Mouse (Mus musculus) lung, postnatal 36 days (tissue): ENCODE measurements at regions not wholly inside any gene's neighbourhood (a gene's known extent, or its start where the extent isn't known, plus 50 kb on each side); places are given as distances from the start of the nearest gene placed in this dataset.

Source experiments
- DNase-seq: peaks from one replicate; pipeline ENCODE4 v3.0.0; 2022; ENCODE audit warnings: mixed read lengths

DNA sequence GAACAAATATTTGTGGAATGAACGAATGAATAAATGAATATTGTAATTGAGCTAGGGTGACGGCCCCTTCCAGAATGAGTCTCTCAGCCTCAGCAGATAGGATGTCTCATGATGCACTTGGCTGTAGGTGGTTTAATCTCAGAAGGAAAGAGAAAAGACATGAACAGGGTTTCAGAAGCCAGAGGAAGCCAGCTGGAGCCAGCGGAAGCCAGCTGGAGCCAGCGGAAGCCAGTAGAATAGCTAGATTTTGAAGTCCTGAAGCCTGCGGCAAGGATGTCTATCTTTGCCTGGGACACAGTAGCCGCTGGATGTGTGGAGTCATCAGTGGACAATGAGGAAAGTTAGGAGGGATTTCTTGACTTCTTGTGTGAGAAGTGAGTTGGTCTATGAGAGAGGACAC lies 188.3 kb upstream of the Ppp2r3a start:
- peak; percentile 9 for DNase-seq

DNA sequence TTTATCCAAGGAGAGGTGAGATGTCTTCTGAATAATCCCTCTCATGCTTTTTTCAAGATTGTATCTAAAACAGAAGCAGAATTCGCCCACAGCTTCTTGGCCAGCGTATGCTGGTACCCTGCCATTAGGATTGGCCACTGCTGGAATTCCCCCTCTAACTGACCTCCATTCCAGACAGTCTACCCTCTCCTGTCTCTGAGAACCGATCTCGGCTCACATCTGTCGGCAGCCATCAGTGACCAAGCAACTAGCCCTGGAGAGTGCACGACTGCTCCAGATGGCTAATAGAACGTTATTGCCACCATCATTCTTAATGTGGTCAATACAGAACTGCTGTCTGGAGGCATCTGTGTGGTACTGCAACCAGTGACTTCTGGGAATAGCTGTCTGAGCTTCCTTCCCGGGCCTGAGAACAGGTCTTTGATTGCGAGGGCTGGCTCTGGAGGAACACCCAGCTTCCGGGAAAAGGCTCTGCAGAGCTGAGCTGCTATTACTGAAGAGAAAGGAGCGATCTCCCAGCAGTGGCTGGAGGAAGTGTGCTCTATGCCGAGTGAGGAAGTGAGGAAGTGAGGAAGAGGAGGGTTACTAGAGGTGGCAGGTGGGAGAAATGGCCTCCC lies 187.1 kb upstream of the Ppp2r3a start:
- no peak for DNase-seq

DNA sequence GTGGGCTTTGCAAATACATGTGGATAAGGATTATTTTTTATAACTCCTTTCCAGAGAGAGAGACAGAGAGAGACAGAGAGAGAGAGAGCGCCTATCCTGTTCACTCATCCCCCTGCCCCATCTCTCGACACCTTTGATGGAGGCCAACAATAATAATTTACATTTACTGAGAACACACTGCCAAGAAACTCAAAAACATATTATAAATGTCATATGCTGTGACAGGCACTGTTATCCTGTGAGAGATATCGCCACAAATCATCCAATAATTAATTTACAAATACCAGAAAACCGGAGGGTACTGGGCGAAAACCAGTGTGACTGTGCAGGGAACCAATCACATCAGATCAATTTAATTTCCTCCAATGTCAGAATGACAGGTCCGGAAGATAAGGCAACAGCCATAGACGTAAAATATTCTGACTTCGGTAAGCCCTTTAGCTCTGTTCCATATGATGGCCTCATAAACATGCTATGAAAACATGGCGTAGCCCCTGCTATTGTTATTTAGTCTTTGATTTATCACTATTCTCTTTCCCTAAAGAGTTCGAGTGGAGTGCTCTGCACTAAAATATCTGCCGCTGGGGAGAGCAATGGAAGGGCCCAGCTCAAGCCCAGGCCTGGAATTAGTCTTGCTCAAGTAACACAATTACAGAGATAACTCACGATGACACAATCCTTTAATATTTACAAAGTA lies 173.5 kb upstream of the Ppp2r3a start:
- DNase-seq = no peak

DNA sequence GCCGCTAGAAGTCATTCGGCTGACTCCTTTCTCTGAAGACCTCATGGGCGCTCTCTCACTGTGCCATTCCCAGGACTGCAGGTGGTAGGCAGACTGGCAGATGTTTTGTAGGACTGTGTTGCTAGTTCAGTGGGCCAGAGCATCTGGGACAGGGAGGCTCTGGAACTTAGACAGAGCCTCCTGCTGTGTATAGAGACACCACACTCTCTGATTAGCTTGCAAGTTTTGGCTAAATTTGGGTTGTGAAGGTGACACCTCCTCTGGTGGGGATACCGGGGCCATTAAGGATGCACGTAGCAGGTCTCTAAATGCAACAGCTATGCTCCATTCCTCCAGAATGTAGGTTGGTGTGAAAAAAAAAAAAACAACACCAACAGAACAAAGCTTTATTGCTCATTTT lies 171.4 kb upstream of the Ppp2r3a start:
- no peak for DNase-seq

DNA sequence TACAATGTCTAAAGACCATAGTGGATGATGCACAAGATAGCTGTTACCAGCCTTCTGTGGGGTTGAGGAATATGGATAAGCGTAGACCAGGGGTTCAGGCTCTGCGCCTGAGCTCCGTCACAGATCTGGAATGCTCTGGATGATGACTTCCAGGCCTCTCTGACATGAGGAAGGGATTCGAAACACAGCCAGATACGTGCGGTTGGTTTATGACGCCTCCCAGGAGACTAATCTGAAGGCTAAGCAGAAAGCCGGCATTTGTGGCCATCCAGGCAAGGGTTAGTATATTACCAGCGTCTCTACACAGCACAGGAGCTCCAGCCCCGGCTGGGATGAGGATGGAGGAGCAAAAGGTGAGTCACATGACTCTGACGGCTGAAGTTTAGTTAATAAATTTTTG lies 170.4 kb upstream of the Ppp2r3a start:
- no peak for DNase-seq

DNA sequence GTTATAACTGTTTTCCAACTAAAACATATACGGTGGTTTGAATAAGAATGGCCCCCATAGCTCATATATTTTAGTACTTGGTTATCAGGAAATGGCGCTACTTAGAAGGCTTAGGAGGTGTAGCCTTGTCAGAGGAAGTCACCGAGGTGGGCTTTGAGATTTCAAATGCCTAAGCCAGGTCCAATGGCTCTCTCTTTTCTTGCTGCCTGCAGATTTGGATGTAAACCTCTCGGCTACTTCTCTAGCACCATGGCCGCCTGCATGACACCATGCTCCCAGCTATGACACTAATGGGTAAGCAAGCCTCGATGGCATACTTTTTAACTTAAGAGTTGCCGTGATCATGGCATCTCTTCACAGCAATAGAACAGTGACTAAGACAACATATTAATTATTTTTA lies 169.5 kb upstream of the Ppp2r3a start:
- no peak for DNase-seq

DNA sequence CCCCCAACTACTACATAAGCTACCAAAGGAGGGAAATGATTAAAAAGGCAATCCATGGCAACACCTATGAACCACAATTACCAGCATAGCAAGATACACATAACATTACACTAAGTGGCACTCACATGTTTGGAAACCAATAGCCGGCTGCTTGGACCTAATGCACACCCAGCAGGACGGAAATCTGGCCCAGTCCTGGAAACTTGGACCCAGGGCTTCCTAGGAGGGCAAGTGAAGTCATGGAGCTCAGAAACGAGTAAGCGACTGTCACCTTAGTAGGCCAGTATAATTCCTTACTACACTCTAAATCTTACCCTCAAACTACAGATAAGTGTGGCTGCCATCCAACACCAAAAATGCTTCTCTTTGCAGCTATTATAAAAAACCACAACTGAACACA lies 168.6 kb upstream of the Ppp2r3a start:
- no peak for DNase-seq

DNA sequence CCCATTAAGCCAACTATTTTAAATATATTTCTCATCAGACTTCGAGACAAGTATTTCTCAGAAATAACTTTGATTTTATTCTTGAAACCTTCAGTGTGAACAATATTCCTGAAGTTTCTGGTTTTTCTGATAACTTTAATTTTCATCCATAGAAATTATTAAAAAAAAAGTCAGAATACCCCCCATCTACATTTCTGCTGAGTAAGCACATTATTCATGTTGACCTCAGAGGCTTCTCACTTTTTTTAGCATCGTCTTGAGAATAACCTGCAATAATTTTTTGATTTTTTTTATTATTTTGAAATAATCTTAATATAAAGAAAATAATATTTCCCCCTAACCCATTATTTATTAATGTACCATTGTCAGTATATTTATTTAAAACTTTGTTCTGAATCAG lies 166.1 kb upstream of the Ppp2r3a start:
- no peak for DNase-seq

DNA sequence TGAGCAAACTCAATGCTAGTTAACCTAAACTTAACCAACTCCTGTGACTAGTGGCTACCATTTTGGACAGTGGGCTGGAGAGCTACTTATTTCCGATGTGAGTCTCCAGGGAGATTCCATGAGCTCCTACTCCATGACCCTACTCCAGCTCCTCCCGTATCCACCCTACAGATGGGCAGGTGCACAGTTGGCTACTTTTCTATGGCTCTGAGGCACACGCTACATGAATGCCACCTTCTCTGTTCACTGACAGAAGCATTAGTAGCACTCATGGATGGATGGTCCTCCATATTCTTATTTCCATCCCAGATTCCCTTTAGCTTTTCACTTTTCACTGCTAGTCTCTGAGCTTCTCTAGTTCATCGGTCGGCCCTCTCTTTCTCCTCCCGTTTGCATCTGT lies 164.7 kb upstream of the Ppp2r3a start:
- no peak for DNase-seq

DNA sequence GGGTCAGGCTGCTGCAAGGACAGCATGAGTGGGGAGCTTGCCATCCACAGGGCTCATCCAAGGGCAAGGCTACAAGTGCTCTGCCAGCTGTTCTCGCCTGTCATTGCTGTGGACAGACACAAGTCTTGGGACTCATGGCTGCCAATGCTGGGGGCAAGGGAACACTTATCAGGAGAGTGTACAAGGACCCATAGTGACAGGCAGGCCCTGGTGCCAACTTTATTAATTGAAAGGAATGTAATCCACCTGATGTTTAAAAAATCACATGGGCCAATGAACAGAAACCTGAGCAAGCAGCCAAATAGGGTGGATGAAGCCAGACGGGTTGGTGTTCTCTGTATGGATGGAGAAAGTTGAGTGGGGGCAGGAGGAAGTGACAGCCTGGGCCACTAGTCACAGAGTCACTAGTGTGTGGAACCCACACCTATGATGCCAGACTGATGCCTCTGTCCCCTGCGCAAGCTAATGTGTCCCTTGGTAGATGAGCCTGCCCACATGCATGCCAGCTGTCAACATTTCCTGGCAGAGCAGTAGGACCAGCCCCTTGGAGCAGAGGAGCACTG lies 161.6 kb upstream of the Ppp2r3a start:
- DNase-seq = no peak

DNA sequence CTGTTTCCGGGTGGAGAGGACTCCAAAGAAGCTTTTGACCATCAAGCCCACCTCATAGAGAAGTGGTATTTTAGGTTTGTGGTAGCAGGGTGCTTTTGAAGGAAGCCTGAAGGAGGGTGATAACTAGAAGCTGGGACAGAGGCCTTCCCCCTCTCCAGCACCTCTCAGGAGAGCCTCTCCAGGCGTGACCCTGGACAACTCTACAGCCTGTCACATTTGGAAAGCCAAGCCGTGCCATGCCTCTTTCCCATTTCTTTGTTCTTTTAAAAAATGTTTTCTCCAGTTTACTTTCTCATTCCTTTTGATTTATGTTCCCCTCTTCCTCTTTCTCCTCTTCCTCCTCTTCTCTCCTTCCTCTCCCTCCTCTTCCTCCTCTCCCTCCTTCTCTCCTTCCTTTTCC lies 160.4 kb upstream of the Ppp2r3a start:
- no peak for DNase-seq

DNA sequence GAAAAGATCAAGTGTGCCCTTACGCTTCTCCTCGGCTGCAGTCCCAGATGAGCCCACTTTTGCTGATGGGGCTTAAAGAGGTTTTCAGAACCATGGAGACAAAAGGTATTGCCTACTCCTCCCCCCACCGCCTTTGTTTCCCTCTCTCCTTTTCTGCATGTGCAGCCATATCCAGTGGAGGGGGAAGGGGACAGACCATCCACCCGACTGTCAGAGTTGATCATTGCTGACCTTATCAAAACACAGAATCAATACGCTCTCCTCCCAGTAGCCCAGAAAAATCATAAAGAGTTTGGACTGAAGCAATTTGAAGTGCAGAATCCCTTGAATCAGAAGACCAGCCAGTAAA lies 159.9 kb upstream of the Ppp2r3a start:
- no peak for DNase-seq

DNA sequence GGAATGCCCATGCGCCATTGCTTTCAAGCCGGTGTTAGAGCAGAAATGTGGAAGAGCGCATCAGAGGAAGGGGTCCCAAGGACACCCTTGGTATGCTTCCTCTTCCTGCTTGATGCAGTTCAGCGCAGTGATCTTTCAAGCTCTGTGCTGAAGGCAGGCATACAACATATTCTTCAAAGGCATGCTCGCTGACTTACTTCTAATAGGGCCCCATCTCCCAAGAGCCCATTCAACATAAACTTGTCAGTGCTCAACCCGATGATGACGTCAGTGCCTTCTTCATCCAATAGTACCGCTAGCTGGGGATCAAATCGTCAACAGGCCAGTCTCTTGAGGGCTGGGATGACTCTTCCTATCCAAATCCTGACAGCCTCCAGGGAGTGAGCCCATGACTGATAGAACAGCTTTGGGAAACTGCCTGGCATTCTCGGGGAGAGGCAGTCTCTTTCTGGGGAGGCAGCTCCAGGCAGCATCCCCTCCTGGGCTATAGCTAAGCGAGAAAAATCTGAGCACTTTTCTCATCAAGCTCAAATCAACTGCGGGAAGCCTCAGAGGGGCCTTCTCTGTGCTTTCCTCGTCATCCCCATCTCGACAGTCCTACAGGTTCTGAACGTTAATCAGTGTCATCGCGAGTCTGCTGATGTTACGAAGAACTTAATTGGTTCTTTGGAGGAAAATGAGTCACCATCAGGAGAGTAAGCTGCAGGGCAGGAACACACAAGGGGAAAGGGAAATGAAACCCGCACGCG lies 159.4 kb upstream of the Ppp2r3a start:
- no peak for DNase-seq

DNA sequence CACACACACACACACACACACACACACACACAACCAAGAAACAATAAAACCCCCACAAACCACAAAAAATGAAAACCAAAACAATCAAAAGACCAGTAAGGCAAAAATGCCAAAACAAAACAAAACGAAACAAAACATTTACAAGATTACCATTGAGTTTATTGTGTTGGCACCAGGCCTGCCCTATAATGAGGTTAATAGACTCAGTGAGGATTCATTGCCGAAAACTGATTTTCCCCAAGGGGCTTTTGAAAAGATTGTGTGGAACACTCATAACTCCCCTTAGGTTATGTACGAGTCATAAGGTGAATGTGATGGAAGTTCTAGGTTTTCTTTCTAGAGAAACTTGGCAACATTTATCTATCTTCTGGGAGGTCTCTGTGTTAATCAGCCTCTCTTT lies 158.8 kb upstream of the Ppp2r3a start:
- no peak for DNase-seq

DNA sequence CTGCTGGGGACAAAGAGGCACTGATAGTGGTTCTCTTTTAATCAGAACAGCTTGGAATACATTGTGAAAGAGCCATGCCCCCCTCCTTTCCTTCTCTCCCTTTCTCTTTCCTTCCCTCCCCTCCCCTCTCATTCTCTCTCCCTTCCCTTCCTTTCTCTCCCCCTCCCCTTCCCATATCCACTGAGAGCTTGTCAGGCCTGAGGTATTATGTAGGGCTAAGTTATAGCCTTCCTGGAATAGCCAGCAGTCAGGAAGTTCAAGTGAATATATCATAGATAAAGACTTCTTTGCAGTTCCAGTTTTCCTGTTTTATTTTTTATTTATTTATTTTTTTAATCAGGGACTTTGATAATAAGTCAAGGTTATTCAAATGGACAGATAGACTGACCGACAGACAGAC lies 156.5 kb upstream of the Ppp2r3a start:
- no peak for DNase-seq

DNA sequence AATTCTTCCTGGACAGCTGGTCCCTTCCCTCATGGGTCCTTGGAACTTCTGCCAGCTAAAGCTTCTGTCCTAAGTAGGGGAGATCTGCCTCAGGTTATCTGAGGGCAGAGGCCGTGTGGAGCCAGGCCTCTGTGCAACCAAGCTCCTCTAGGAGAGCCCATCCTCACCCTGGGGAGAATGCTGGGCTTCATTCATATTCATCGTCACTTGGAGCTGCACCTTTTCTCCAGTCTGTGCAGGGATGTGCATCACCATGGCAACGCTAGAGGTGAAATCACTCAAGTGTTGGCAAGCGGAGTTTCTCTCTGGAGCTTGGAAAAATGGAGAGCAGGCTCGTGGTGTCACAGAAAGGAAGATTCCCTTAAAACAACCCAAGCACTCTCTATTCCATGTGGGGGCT lies 155.5 kb upstream of the Ppp2r3a start:
- DNase-seq = no peak

DNA sequence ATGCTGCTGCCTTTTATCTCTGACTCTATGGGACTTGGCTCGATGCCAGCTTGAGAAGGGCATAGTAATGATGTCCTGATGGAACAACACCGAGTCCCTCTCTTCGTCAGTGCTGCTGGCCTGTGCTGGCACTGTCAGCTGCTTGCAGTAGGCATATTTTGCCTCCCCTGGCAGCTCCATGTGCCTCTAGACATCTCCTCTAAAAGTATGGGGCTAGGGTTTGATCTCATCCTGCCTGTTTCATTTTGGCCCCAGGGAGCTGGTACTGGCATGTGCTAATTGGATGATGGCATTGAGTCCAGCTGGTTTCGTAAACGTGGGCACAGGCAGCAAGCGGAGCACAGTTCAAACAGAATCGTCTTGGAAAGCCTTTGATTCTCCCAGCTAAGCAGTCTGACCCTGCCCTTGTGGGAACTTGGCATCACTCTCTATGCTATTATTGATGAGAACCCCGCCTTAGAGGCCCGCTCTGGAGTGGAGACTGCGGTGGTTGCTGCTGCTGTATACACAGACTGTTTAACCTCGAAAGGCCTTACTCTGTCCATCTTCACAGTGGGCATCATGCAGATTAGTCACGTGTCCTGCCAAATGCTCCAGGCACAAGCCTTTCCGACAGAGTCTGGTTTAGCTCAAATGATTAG lies 153.0 kb upstream of the Ppp2r3a start:
- DNase-seq = no peak

DNA sequence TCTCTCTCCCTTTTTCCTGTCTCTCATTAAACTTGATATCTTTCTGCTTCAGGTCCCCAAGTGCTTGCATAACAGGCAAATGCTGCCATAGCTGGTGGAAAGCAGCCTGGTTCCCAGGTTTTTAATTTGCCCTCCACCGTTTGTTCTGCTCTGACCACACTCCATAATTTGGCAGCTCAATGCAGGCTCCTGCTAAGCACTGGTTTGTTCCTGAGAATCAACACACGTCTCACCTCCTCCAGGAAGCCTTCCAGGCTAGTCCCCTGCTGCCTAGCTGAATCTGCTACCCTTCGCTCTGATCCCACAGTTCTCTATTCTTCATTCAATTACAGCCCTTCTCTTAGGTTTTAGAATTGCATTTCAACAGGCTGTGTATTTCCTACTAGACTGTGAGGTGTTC lies 152.4 kb upstream of the Ppp2r3a start:
- DNase-seq = no peak

DNA sequence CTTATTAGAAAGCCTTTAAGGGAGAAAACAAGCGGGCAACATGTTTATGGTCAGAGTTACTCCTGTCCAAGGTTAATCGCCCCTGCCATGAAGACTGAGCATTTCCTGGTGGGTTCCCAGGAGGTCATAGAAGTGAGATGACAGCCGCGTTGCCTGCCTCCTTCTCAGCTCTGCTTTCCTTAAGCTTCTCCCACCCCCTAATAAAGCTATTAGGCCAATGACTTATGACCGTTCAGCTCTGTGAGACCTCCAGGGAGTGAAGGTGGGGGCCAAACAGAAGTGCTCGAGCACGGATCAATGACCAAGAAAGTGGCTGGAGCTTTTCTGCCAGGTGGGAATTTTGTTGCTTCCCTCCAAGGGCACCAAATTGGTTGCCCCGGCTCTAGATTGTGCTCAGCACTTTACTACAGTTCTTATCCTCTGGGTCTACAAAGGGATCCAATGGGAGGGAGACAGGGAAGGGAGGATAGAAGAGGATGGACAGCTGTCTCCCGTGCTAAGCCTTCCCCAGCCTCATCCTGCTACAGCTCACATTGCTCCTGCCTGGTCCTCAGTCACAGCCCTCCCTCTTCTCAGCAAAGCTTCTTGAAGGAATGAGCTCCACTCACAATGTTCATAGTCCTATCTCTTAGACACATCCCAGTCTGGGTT lies 151.1 kb upstream of the Ppp2r3a start:
- DNase-seq = no peak

DNA sequence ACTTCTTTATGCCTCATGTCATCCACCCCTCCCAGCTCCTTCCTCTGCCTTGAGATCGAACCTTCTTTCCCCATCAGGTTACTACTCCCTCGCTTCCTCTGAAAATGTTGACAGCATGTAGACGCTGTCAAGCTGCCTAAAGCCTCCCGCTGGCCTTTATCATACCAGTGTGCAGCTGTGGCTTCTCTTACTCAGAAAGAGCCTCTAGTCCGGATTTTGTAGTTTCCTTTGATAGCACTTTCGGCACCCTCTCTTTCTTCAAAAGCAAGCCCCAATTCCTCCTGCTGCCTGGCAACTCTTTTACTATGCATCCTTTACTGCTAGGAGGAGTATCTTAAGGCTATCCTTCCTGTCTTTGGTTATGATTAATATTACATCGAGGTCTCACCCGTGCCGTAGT lies 149.8 kb upstream of the Ppp2r3a start:
- no peak for DNase-seq

DNA sequence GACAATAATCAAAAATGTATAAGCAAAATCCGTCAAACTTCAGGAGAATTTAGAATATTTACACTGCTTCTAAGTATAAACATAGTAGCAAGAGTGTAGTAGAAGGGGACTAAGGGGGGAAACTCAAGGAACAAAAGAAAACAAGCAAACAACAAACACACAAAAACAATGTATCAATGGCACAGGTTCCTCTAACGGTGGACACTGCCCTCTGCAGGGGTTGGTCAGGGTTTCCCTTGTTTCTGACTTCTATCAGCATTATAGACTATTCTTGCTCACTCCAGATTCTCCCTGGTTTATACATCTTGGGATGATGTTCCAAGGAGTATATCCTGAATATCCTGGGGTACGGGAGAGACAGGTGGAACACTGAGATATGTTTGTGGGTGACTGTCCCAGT lies 147.3 kb upstream of the Ppp2r3a start:
- DNase-seq = no peak

DNA sequence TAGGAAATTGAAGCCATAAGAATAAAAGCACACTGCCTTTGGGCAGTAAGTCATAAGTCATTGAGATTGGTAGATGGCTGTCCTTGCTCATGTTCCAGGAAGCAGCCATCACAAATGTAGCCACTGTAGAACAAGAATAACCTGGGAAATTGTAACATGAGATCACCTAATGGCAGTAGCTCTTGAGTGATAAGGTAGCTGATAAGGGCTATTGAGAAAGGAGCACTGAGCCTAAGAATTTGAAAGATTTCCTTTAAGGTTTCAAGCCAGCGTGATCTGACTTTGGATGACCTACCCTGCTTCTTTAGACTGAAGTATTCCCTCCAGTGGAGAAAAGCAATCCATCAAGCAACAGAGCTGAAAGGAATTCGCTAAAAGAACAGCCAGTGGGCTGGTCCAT lies 117.8 kb upstream of the Ppp2r3a start:
- DNase-seq = peak; percentile 13

DNA sequence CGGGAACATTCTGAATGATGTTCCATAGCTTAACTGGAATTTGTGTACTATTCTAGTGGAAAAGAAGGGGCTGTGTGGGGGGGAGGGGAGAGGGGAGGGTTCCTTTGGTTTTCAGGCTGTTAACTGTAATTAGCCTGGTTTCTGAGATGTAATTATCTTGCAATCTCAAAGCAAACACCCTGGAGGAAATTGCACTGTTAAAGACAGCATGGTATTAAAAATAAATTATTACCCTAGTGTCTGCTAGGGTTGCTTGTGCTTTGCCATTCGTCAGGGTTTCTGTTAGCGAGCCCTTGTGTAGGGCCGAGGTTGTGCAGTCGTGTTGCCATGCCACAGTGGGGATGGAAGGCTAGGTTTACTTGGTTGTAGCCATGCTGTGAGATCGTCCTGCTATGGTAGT lies 105.0 kb upstream of the Ppp2r3a start:
- DNase-seq = no peak
